Mouse (Mus musculus) frontal cortex, adult 2 months (tissue): ENCODE data around the gene Hexa. TPM values are rescaled to one million over a fixed set of nuclear protein-coding genes. Genes with fewer than 3 reads are reported as not detected.

Source experiments
- DNase-seq, 2 experiments: peaks; one replicate each; pipeline ENCODE4 v3.0.0; 2022; ENCODE audit warnings: low spot score in 1 of 2; ENCODE audit errors: extremely low spot score in 1 of 2
- polyA plus RNA-seq: library from polyadenylated mRNA; depleted of rRNA; stranded (reverse); fragments of >200 nt; gene quantifications from 2 replicates; pipeline ENCODE4 v1.2.3, GENCODE M21; 2012; rRNA removed

Gene Hexa
- polyA plus RNA-seq: 59.6 and 59.9 TPM in 2 replicates

- peak; percentile 58 to 80 for DNase-seq
These were observed at the start of gene Hexa, which contains the start of gene Tmem202 for GRCm38 (mm10) chr9:59539441-59540137. Hexa (plus strand) TSS chr9:59539540. Tmem202 (minus strand) TSS chr9:59539847.

- no peak for DNase-seq
These were observed 31.2 kb upstream of the Hexa start for GRCm38 (mm10) chr9:59508146-59508545.

- DNase-seq: no peak
These were observed 27.0 kb upstream of the Hexa start for GRCm38 (mm10) chr9:59512381-59512780.

- no peak for DNase-seq
These were observed 24.3 kb upstream of the Hexa start for GRCm38 (mm10) chr9:59515069-59515468.

GRCm38 (mm10) chr9:59517127-59517526 is 22.2 kb upstream of the Hexa start:
- no peak for DNase-seq

- peak in 1 of 2 experiments; percentile 67 for DNase-seq
These were observed 20.4 kb upstream of the Hexa start for GRCm38 (mm10) chr9:59518976-59519375.

- no peak for DNase-seq
These were observed 19.9 kb upstream of the Hexa start for GRCm38 (mm10) chr9:59519396-59519795.

GRCm38 (mm10) chr9:59522906-59523305 is 16.4 kb upstream of the Hexa start:
- DNase-seq: no peak

- no peak for DNase-seq
These were observed 12.6 kb upstream of the Hexa start for GRCm38 (mm10) chr9:59526727-59527126.

- no peak for DNase-seq
These were observed 11.8 kb upstream of the Hexa start for GRCm38 (mm10) chr9:59527580-59527979.

- no peak for DNase-seq
These were observed 11.1 kb upstream of the Hexa start for GRCm38 (mm10) chr9:59528274-59528673.

GRCm38 (mm10) chr9:59531645-59532044 is 7.7 kb upstream of the Hexa start:
- DNase-seq: no peak

GRCm38 (mm10) chr9:59533422-59533821 is 5.9 kb upstream of the Hexa start:
- no peak for DNase-seq

GRCm38 (mm10) chr9:59533889-59534288 is 5.5 kb upstream of the Hexa start:
- DNase-seq: no peak

- no peak for DNase-seq
These were observed 1.7 kb upstream of the Hexa start for GRCm38 (mm10) chr9:59537651-59538050.

GRCm38 (mm10) chr9:59541617-59542016 is 2.3 kb downstream of the Hexa start:
- no peak for DNase-seq

GRCm38 (mm10) chr9:59542766-59543324 is 3.5 kb downstream of the Hexa start:
- DNase-seq: no peak

- DNase-seq: no peak
These were observed 5.4 kb downstream of the Hexa start for GRCm38 (mm10) chr9:59544739-59545138.

GRCm38 (mm10) chr9:59547869-59548268 is 8.5 kb downstream of the Hexa start:
- DNase-seq: no peak

GRCm38 (mm10) chr9:59548961-59549487 is 9.7 kb downstream of the Hexa start:
- DNase-seq: no peak

- peak in 1 of 2 experiments; percentile 67 for DNase-seq
These were observed 10.7 kb downstream of the Hexa start for GRCm38 (mm10) chr9:59550077-59550476.

GRCm38 (mm10) chr9:59551017-59551416 is 11.7 kb downstream of the Hexa start:
- DNase-seq: no peak
